Mouse (Mus musculus) forebrain, embryonic 15.5 days (tissue): ENCODE results near the gene Nlrc5. TPM values are rescaled to one million over a fixed set of nuclear protein-coding genes. Genes with fewer than 3 reads are reported as not detected.
"Not testable (repeated sequence)": the region's sequence is repeated elsewhere in the genome, so short reads cannot be mapped to it uniquely, and the experiment has no call there.

Experiments used
- ATAC-seq: fragments of 200-750 bp; cut with Nextera tagmentation; replicated peaks from 2 replicates; pipeline ENCODE4 v1.8.0; 2017; ENCODE audit warnings: mild to moderate bottlenecking, moderate TSS enrichment, moderate library complexity
- H3K27ac ChIP-seq: fragments of 300-500 bp; sonication (generic); replicated peaks from 2 replicates; pipeline ENCODE4 v1.5.1; 2015; ENCODE audit warnings: mild to moderate bottlenecking, inconsistent platforms
- H3K27me3 ChIP-seq: fragments of 300-500 bp; sonication (generic); 2 replicates; pipeline ENCODE4 v1.6.1; 2015; ENCODE audit warnings: inconsistent platforms
- H3K36me3 ChIP-seq: fragments of 300-500 bp; sonication (generic); 2 replicates; pipeline ENCODE4 v1.6.1; 2015; ENCODE audit warnings: mild to moderate bottlenecking, inconsistent platforms
- H3K4me1 ChIP-seq: fragments of 300-500 bp; sonication (generic); 2 replicates; pipeline ENCODE4 v1.6.1; 2015; ENCODE audit warnings: inconsistent platforms
- H3K4me2 ChIP-seq: fragments of 300-500 bp; sonication (generic); replicated peaks from 2 replicates; pipeline ENCODE4 v1.6.1; 2015; ENCODE audit warnings: mild to moderate bottlenecking, inconsistent platforms
- H3K4me3 ChIP-seq: fragments of 300-500 bp; sonication (generic); 2 replicates; pipeline ENCODE4 v1.5.1; 2015; ENCODE audit warnings: mild to moderate bottlenecking, inconsistent platforms
- H3K9ac ChIP-seq: fragments of 300-500 bp; sonication (generic); replicated peaks from 2 replicates; pipeline ENCODE4 v1.6.1; 2015; ENCODE audit warnings: mild to moderate bottlenecking, inconsistent platforms
- H3K9me3 ChIP-seq: fragments of 300-500 bp; sonication (generic); 2 replicates; pipeline ENCODE4 v1.6.1; 2016; ENCODE audit warnings: inconsistent platforms
- WGBS: fragments of 180-500 bp; shearing (Covaris S2); methylation state at CpG from one replicate; pipeline ENCODE4 v1.1.7; 2015; ENCODE audit warnings: mixed read lengths; 5-methylcytosine and 5-hydroxymethylcytosine counted together
- polyA plus RNA-seq: library from polyadenylated mRNA; unstranded; fragments of >200 nt; fragmentation: Nextera tagmentation; extraction: Ambion mirVana; gene quantifications from 2 replicates; pipeline ENCODE4 v1.2.1, GENCODE M21; 2015

Nlrc5 gene
- polyA plus RNA-seq, 1 experiment from 2014 or later, result 0.22 TPM

- Histone ChIP-seq H3K27me3 (no peaks in the 10 kb centered on the region), H3K4me1 (no peaks in the 10 kb centered on the region), H3K27ac (no peak overlapping the region), H3K4me3 (no peak overlapping the region), H3K4me2 (no peak overlapping the region), H3K36me3 (peaks cover 47% of the 10 kb centered on the region), H3K9ac (no peak overlapping the region), H3K9me3 (no peaks in the 10 kb centered on the region)
- 71% methylated on average over 11 of the region's 11 CpGs for WGBS
- peak; percentile 26; the same call in 1 of the 2 replicates for ATAC-seq
Measured at GRCm38 (mm10) chr8:94396964-94397657, 37.0 kb upstream of the Nlrc5 start.

- Histone ChIP-seq H3K4me1 (no peaks in the 10 kb centered on the region), H3K4me2 (no peak overlapping the region), H3K36me3 (peaks cover 34% of the 10 kb centered on the region), H3K27me3 (no peaks in the 10 kb centered on the region), H3K4me3 (no peak overlapping the region), H3K9ac (no peak overlapping the region), H3K27ac (no peak overlapping the region), H3K9me3 (no peaks in the 10 kb centered on the region)
- WGBS, result 85% methylated on average over 6 of the region's 6 CpGs
- no peak for ATAC-seq
Measured at GRCm38 (mm10) chr8:94398587-94398986, 35.6 kb upstream of the Nlrc5 start.

GRCm38 (mm10) chr8:94399361-94399953 lies 34.7 kb upstream of the Nlrc5 start:
- no peak overlapping the region for H3K4me3 ChIP-seq
- no peaks in the 10 kb centered on the region for H3K27me3 ChIP-seq
- no peak overlapping the region for H3K9ac ChIP-seq
- H3K4me2 ChIP-seq, result no peak overlapping the region
- H3K27ac ChIP-seq, result no peak overlapping the region
- H3K36me3 ChIP-seq, result peaks cover 25% of the 10 kb centered on the region
- H3K4me1 ChIP-seq, result no peaks in the 10 kb centered on the region
- ATAC-seq, result no peak
- WGBS, result 88% methylated on average over 3 of the region's 3 CpGs
- no peaks in the 10 kb centered on the region for H3K9me3 ChIP-seq

- not testable (repeated sequence) for H3K4me2 ChIP-seq, ATAC-seq, H3K9ac ChIP-seq, H3K9me3 ChIP-seq, H3K4me3 ChIP-seq, H3K4me1 ChIP-seq, H3K27ac ChIP-seq, H3K27me3 ChIP-seq
- peaks cover 20% of the 10 kb centered on the region for H3K36me3 ChIP-seq
- 95% methylated on average over 2 of the region's 2 CpGs for WGBS
Measured at GRCm38 (mm10) chr8:94399957-94400356, 34.2 kb upstream of the Nlrc5 start.

GRCm38 (mm10) chr8:94408443-94409080 lies 25.6 kb upstream of the Nlrc5 start:
- no peak overlapping the region for H3K4me3 ChIP-seq
- H3K27ac ChIP-seq, result no peak overlapping the region
- no peak overlapping the region for H3K4me2 ChIP-seq
- H3K36me3 ChIP-seq, result no peaks in the 10 kb centered on the region
- H3K4me1 ChIP-seq, result no peaks in the 10 kb centered on the region
- no peak for ATAC-seq
- no peaks in the 10 kb centered on the region for H3K9me3 ChIP-seq
- no peaks in the 10 kb centered on the region for H3K27me3 ChIP-seq
- WGBS, result 75% methylated on average over 8 of the region's 8 CpGs
- no peak overlapping the region for H3K9ac ChIP-seq

GRCm38 (mm10) chr8:94409523-94409922 lies 24.6 kb upstream of the Nlrc5 start:
- H3K27ac ChIP-seq, result no peak overlapping the region
- no peaks in the 10 kb centered on the region for H3K9me3 ChIP-seq
- no peak overlapping the region for H3K4me3 ChIP-seq
- no peak overlapping the region for H3K9ac ChIP-seq
- no peaks in the 10 kb centered on the region for H3K4me1 ChIP-seq
- no peak for ATAC-seq
- H3K36me3 ChIP-seq, result no peaks in the 10 kb centered on the region
- 89% methylated on average over 7 of the region's 7 CpGs for WGBS
- H3K27me3 ChIP-seq, result no peaks in the 10 kb centered on the region
- no peak overlapping the region for H3K4me2 ChIP-seq

- 90% methylated on average over 6 of the region's 6 CpGs for whole genome bisulfite sequencing
- H3K9me3 ChIP-seq, result no peaks in the 10 kb centered on the region
- ATAC-seq, result no peak
Measured at GRCm38 (mm10) chr8:94412518-94412917, 21.6 kb upstream of the Nlrc5 start.

GRCm38 (mm10) chr8:94413509-94413908 lies 20.6 kb upstream of the Nlrc5 start:
- Histone ChIP-seq H3K4me3 (no peak overlapping the region), H3K27me3 (no peaks in the 10 kb centered on the region), H3K4me2 (no peak overlapping the region), H3K9ac (no peak overlapping the region), H3K9me3 (no peaks in the 10 kb centered on the region), H3K36me3 (no peaks in the 10 kb centered on the region), H3K4me1 (no peaks in the 10 kb centered on the region), H3K27ac (no peak overlapping the region)
- no peak for ATAC-seq
- WGBS, result 86% methylated on average over 6 of the region's 6 CpGs

More at GRCm38 (mm10) chr8:94412518-94412917, 21.6 kb upstream of the Nlrc5 start:
- H3K27me3 ChIP-seq, result no peaks in the 10 kb centered on the region
- H3K4me3 ChIP-seq, result no peak overlapping the region
- no peak overlapping the region for H3K4me2 ChIP-seq
- H3K4me1 ChIP-seq, result no peaks in the 10 kb centered on the region
- no peak overlapping the region for H3K27ac ChIP-seq
- no peak overlapping the region for H3K9ac ChIP-seq
- H3K36me3 ChIP-seq, result no peaks in the 10 kb centered on the region

- 84% methylated on average over 2 of the region's 2 CpGs for WGBS
- ATAC-seq, result no peak
- H3K4me3 ChIP-seq, result no peak overlapping the region
Measured at GRCm38 (mm10) chr8:94415218-94415617, 18.9 kb upstream of the Nlrc5 start.

GRCm38 (mm10) chr8:94418017-94418416 lies 16.1 kb upstream of the Nlrc5 start:
- no peaks in the 10 kb centered on the region for H3K27me3 ChIP-seq
- H3K36me3 ChIP-seq, result no peaks in the 10 kb centered on the region
- WGBS, result 80% methylated on average over 9 of the region's 9 CpGs
- H3K4me2 ChIP-seq, result no peak overlapping the region
- H3K4me1 ChIP-seq, result no peaks in the 10 kb centered on the region
- H3K9ac ChIP-seq, result no peak overlapping the region
- ATAC-seq, result no peak
- no peaks in the 10 kb centered on the region for H3K9me3 ChIP-seq
- H3K27ac ChIP-seq, result no peak overlapping the region
- H3K4me3 ChIP-seq, result no peak overlapping the region

More at GRCm38 (mm10) chr8:94415218-94415617, 18.9 kb upstream of the Nlrc5 start:
- Histone ChIP-seq H3K27ac (no peak overlapping the region), H3K4me2 (no peak overlapping the region), H3K9me3 (no peaks in the 10 kb centered on the region), H3K9ac (no peak overlapping the region), H3K27me3 (no peaks in the 10 kb centered on the region), H3K36me3 (no peaks in the 10 kb centered on the region), H3K4me1 (no peaks in the 10 kb centered on the region)

GRCm38 (mm10) chr8:94422270-94422669 lies 11.9 kb upstream of the Nlrc5 start:
- Histone ChIP-seq H3K4me3 (no peak overlapping the region), H3K9ac (no peak overlapping the region), H3K36me3 (no peaks in the 10 kb centered on the region), H3K9me3 (no peaks in the 10 kb centered on the region), H3K27ac (no peak overlapping the region), H3K4me1 (no peaks in the 10 kb centered on the region), H3K27me3 (no peaks in the 10 kb centered on the region), H3K4me2 (no peak overlapping the region)
- ATAC-seq, result no peak
- 95% methylated on average over 4 of the region's 4 CpGs for WGBS

- no peak overlapping the region for H3K9ac ChIP-seq
- no peak for ATAC-seq
- whole genome bisulfite sequencing, result 81% methylated on average over 10 of the region's 10 CpGs
- H3K4me2 ChIP-seq, result no peak overlapping the region
- no peak overlapping the region for H3K27ac ChIP-seq
- H3K27me3 ChIP-seq, result no peaks in the 10 kb centered on the region
- no peak overlapping the region for H3K4me3 ChIP-seq
- no peaks in the 10 kb centered on the region for H3K9me3 ChIP-seq
- no peaks in the 10 kb centered on the region for H3K36me3 ChIP-seq
- H3K4me1 ChIP-seq, result no peaks in the 10 kb centered on the region
Measured at GRCm38 (mm10) chr8:94427953-94428352, 6.2 kb upstream of the Nlrc5 start.
